Mouse (Mus musculus) embryonic facial prominence, embryonic 14.5 days (tissue): Measurements from ENCODE around the gene Lmna. TPM values are rescaled to one million over a fixed set of nuclear protein-coding genes. Genes with fewer than 3 reads are reported as not detected.

ENCODE experiments used
- ATAC-seq: fragments of 200-750 bp; cut with Nextera tagmentation; 2 replicates; pipeline ENCODE4 v1.8.0; 2017; ENCODE audit warnings: low read depth, moderate number of reproducible peaks, moderate TSS enrichment
- DNase-seq: peaks from one replicate; pipeline ENCODE4 v3.0.0-alpha.2; 2015; ENCODE audit warnings: low spot score
- H3K27ac ChIP-seq: fragments of 300-500 bp; sonication (generic); replicated peaks from 2 replicates; pipeline ENCODE4 v1.5.1; 2014; ENCODE audit warnings: low read depth, mild to moderate bottlenecking, low read length, moderate library complexity
- H3K27me3 ChIP-seq: fragments of 300-500 bp; sonication (generic); replicated peaks from 2 replicates; pipeline ENCODE4 v1.6.1; 2014; ENCODE audit warnings: low read length; ENCODE audit not compliant: control insufficient read depth, insufficient read depth
- H3K36me3 ChIP-seq: fragments of 300-500 bp; sonication (generic); 2 replicates; pipeline ENCODE4 v1.6.1; 2014; ENCODE audit warnings: low read length, mixed read lengths; ENCODE audit not compliant: control insufficient read depth, insufficient read depth
- H3K4me1 ChIP-seq: fragments of 300-500 bp; sonication (generic); 2 replicates; pipeline ENCODE4 v1.6.1; 2014; ENCODE audit warnings: antibody characterized with exemption, low read length; ENCODE audit not compliant: control insufficient read depth, insufficient read depth
- H3K4me2 ChIP-seq: fragments of 300-500 bp; sonication (generic); 2 replicates; pipeline ENCODE4 v1.6.1; 2014; ENCODE audit warnings: low read depth, mild to moderate bottlenecking, low read length, moderate library complexity, mixed read lengths
- H3K4me3 ChIP-seq: fragments of 300-500 bp; sonication (generic); 2 replicates; pipeline ENCODE4 v1.5.1; 2014; ENCODE audit warnings: low read depth, mild to moderate bottlenecking, low read length
- H3K9ac ChIP-seq: fragments of 300-500 bp; sonication (generic); 2 replicates; pipeline ENCODE4 v1.6.1; 2014; ENCODE audit warnings: low read depth, mild to moderate bottlenecking, low read length, moderate library complexity, mixed read lengths
- H3K9me3 ChIP-seq: fragments of 300-500 bp; sonication (generic); 2 replicates; pipeline ENCODE4 v1.6.1; 2016; ENCODE audit warnings: low read length; ENCODE audit not compliant: control insufficient read depth
- WGBS: fragments of 180-500 bp; shearing (Covaris S2); extraction: QIAGEN DNeasy Blood & Tissue Kit; methylation state at CpG from one replicate; pipeline ENCODE4 v1.1.7; 2014; 5-methylcytosine and 5-hydroxymethylcytosine counted together
- polyA plus RNA-seq: library from polyadenylated mRNA; unstranded; fragments of >200 nt; fragmentation: Nextera tagmentation; extraction: Ambion mirVana; gene quantifications from 2 replicates; pipeline ENCODE4 v1.2.1, GENCODE M21; 2014

The Lmna gene
- polyA plus RNA-seq, 1 experiment from 2014 or later: 482 TPM

DNA sequence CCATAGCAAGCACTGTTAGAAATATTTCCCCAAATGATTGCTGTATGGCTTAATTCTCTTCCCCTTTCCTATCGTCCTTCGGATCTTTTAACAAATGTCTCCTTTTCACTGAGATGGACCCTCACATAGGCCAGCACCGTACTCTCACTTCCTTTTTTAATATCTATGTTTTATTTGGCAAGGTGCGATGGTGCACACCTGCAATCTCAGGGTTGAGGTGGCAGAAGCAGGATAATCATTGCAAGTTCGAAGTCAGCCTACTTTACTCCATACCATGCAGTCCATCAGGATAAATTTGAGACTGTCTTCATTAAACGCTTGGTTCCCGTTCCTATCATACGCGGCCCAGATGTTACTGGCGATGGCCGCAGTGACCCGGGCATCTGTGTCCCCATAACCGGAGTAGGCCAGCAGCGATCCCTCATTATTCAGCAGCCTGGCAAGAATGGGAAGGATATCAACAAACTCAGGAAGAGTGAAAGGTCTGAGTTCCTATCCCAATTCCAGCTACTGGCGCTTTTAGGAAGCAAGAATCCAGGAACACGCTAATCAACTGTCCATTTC, 42.4 kb upstream of the Lmna start:
- peak overlapping the region; percentile 88 for H3K9ac ChIP-seq
- peaks cover 13% of the 10 kb centered on the region for H3K4me1 ChIP-seq
- no peaks in the 10 kb centered on the region for H3K9me3 ChIP-seq
- WGBS: 21% methylated on average over 16 of the region's 16 CpGs
- no peaks in the 10 kb centered on the region for H3K27me3 ChIP-seq
- peak overlapping the region; percentile 97; the same call in 1 of the 2 replicates for H3K27ac ChIP-seq
- peaks cover 18% of the 10 kb centered on the region for H3K36me3 ChIP-seq
- H3K4me3 ChIP-seq: peak overlapping the region; percentile 89
- peak overlapping the region; percentile 86 for H3K4me2 ChIP-seq
- DNase-seq: no peak
- ATAC-seq: no peak

DNA sequence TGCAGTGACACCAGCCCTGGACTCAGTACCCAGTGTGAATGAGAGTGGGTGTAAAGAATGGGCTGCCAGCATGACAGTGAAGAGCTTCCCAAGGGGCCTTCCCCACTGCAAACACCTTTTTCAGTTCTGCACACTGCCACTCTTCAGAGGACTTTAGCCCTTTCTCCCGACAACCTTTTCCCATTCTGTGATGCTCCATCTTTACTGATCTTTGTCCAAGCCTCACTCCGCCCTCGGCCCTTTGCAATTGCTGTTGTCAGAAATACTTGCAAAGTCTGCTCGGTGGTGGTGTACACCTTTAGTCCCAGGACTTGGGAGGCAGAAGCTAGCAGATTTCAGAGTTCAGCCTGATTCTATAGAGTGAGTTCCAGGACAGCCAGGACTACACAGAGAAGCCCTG, 41.8 kb upstream of the Lmna start:
- Histone ChIP-seq H3K27ac (no peak overlapping the region), H3K9ac (peak overlapping the region; percentile 88; the same call in 1 of the 2 replicates), H3K4me3 (peak overlapping the region; percentile 89), H3K9me3 (no peaks in the 10 kb centered on the region), H3K4me1 (peaks cover 13% of the 10 kb centered on the region), H3K4me2 (peak overlapping the region; percentile 86), H3K27me3 (no peaks in the 10 kb centered on the region), H3K36me3 (peaks cover 12% of the 10 kb centered on the region)
- no peak for DNase-seq
- no peak for ATAC-seq
- WGBS: 93% methylated on average over 4 of the region's 4 CpGs

DNA sequence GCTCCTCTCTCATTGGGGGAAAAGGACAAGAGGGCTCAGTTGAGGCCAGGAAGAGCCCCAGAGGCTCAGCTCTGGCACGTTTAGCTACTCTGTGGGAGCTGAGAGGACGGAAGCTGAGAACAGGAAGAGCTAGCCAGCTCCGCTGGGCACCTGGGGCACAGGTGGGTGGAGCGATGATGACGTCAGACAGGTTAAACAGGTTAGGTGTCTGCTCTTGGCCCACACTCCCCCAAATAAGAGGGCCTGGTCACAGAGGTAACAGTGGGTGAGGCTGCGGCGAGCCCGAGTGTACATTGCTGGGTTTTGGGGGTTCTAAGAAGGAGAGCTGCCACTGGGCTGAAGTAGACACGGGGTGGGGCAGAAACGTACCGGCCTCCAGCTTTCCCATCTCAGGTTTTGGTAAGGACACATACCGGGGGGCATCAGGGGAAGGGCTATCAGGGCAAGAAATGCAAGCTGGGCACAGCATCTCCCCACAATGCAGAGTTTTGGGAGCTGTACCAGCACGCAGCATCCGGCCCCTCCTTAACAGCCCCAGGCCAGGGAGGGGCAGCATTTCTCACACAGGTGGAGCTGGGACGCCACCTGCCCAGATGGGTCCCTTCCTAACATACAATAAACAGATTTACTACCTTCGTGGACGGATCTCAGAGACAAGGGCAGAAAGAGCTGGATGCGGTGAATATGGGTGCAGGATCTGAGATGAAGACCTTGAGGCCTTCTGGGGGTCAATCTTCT, 38.6 kb upstream of the Lmna start, which contains the start of gene Rab25:
Gene Rab25, minus strand, starts transcription at position 121 of the 738 bp plus-strand sequence.
- Histone ChIP-seq H3K9ac (no peak within 1 kb of the TSS), H3K4me3 (no peak within 1 kb of the TSS), H3K4me1 (peaks cover 9% of the 10 kb centered on the region), H3K36me3 (no peaks in the 10 kb centered on the region; the same call in 1 of the 2 replicates), H3K9me3 (no peaks in the 10 kb centered on the region), H3K27ac (peak within 1 kb of the TSS; percentile 6; the same call in 1 of the 2 replicates), H3K4me2 (peak within 1 kb of the TSS; percentile 30), H3K27me3 (no peaks in the 10 kb centered on the region)
- DNase-seq: peak; percentile 76
- ATAC-seq: no peak; the same call in 1 of the 2 replicates
- WGBS: 46% methylated on average over 18 of the region's 18 CpGs

DNA sequence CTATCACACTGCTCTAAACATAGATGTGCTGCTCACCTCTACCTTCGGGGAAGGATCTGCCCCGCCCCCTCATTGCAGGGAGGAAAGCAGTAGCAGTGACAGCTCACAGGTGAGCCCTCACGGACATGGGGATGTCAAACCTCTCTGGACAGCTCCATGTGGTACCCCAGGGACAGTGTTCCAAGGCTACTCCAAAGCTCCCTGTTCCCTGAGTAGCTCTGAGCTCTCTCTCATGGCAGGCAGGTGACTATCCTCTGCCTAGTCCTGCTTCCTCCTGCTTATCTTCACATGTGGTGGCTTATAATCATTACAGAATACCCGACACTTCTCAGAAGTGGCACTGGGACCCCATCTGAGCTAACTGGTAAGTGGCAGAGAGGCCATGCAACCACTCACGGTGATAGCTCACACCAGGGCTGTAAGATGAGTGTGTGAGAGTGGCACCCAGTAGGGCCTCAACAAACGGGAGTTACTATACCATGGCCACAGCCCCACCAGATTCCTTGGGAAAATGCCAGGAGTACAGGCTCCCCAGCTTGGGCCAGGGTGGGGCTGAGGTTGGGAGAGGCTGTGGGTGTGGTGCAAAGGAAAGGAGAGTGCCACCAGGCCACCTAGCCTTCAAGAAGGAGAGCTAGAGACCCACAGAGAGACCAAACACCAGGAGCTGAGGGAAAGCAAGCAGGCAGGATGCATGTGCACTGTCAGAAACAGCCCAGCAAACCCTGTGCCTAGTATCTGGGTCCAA, 37.1 kb upstream of the Lmna start:
- H3K4me1 ChIP-seq: peaks cover 4% of the 10 kb centered on the region
- ATAC-seq (no peak), DNase-seq (no peak)
- H3K9ac ChIP-seq: no peak overlapping the region
- no peaks in the 10 kb centered on the region; the same call in 1 of the 2 replicates for H3K36me3 ChIP-seq
- H3K4me2 ChIP-seq: no peak overlapping the region
- H3K4me3 ChIP-seq: no peak overlapping the region
- H3K9me3 ChIP-seq: no peaks in the 10 kb centered on the region
- no peaks in the 10 kb centered on the region for H3K27me3 ChIP-seq
- H3K27ac ChIP-seq: no peak overlapping the region
- 72% methylated on average over 5 of the region's 6 CpGs for WGBS

DNA sequence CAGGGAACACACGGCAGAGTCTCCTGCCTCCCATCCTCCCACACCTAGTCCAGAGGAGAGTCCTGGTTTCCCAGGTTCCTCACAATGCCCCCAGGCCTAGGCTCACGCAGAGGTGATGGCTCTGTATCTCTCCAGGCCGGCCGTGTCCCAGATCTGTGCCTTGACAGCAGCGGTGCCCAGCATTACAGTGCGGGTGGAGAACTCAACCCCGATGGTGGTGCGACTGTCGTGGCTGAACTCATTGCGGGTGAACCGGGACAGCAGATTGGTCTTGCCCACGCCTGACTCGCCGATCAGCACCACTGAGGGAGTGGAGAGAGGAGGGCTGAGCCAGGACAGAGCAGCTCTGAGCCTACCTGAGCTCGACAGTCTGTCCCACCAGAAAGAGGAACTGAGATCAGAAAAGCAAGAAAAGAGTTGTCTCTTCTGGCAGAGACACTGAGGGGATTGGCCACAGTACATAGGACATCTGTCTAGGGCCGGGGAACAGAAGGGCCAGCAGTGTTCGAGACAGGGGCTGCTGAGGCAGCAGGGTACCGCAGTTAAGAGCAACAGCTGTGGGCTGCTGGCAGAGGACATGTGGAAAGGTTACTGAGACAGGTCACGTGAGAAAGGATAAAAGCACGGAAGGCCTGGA, 35.3 kb upstream of the Lmna start:
- Histone ChIP-seq H3K9me3 (no peaks in the 10 kb centered on the region), H3K4me1 (no peaks in the 10 kb centered on the region; the same call in 1 of the 2 replicates), H3K27ac (no peak overlapping the region), H3K4me2 (no peak overlapping the region), H3K36me3 (peaks cover 17% of the 10 kb centered on the region), H3K4me3 (no peak overlapping the region), H3K9ac (no peak overlapping the region), H3K27me3 (no peaks in the 10 kb centered on the region)
- no peak for ATAC-seq
- WGBS: 58% methylated on average over 20 of the region's 20 CpGs
- DNase-seq: no peak

DNA sequence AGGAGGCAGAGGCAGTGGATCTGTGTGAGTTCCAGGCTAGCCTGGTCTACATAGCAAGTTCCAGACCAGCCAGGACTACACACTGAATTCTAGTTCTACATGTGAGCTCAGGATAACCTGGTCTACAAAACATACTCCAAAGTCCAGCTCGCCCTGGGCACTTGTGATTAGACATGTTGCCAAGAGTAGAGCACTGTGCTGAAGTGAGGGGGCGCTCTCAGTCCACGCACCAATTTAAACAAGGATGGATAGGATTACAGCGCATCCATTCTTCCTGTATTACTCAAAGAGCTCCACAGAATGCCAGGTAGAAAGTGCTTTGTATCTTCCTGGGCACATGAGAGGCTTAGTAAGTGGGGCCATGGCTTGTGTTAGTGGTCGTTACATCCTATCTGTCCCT, 34.8 kb upstream of the Lmna start:
- DNase-seq: no peak
- no peak for ATAC-seq
- 33% methylated on average over 5 of the region's 5 CpGs for WGBS

DNA sequence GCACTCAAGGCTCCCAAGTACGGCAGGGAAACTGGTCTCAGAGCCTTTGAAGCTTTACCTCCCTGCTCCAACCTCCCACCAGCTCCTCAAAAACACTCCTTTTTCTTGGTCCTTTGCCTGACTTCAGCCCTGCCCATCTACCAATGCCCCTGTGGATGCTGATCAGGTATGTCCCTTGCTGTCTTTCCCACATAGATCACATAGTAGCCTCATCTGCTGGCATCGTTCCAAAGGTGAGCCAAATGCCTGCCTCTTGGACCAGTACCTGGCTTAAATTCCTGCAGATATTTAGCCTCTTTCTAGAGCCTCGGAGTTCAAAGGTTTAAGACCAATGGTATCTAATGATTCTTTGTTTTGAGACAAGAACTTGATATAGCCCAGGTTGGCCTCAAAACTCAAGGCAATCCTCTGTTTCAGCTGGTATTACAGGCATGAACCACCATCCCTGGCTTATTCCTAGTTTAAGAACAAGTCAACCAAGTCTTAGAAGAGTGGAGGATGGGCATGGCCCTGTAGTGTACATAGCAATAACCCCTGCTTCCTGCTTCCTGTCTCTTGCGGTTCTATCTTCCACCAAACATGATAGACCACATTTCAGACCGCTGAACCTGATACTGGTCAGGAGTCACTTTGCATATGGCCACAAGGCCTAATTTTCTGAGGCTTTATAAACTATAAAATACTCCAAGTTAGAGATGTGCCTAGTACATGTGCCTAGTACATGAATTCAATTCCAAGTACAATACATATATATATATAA, 34.1 kb upstream of the Lmna start:
- Histone ChIP-seq H3K4me2 (no peak overlapping the region), H3K4me3 (no peak overlapping the region), H3K27me3 (no peaks in the 10 kb centered on the region), H3K36me3 (peaks cover 25% of the 10 kb centered on the region), H3K4me1 (peaks cover under 1% of the 10 kb centered on the region), H3K9ac (no peak overlapping the region), H3K9me3 (no peaks in the 10 kb centered on the region), H3K27ac (no peak overlapping the region)
- no peak for DNase-seq
- ATAC-seq: no peak
- WGBS: 66% methylated on average over 5 of the region's 5 CpGs

More for the DNA sequence above, 34.8 kb upstream of the Lmna start:
- Histone ChIP-seq H3K4me2 (no peak overlapping the region), H3K36me3 (peaks cover 21% of the 10 kb centered on the region), H3K27ac (no peak overlapping the region), H3K4me1 (no peaks in the 10 kb centered on the region; the same call in 1 of the 2 replicates), H3K4me3 (no peak overlapping the region), H3K9ac (no peak overlapping the region), H3K9me3 (no peaks in the 10 kb centered on the region), H3K27me3 (no peaks in the 10 kb centered on the region)

DNA sequence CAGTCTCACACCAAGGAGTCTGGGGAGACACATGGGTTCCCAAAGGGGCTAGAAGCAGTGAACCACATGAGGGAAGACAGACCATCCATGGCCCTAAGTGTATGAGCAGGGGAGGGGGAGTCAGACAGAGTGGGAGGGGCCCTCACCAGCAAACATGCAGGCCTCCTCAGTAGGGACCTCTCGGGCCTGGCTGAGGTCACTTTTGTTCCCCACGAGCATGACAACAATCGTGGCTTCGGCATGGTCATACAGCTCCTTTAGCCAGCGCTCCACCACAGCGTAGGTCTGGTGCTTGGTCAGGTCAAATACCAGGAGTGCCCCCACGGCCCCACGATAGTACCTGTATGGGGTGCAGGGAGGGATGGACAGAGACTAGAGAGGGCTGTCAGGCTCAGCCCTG, 33.4 kb upstream of the Lmna start:
- H3K4me2 ChIP-seq: no peak overlapping the region
- H3K4me3 ChIP-seq: no peak overlapping the region
- 76% methylated on average over 8 of the region's 8 CpGs for whole genome bisulfite sequencing
- no peaks in the 10 kb centered on the region for H3K27me3 ChIP-seq
- no peak overlapping the region for H3K27ac ChIP-seq
- peaks cover 32% of the 10 kb centered on the region for H3K36me3 ChIP-seq
- no peaks in the 10 kb centered on the region for H3K9me3 ChIP-seq
- peaks cover 7% of the 10 kb centered on the region for H3K4me1 ChIP-seq
- ATAC-seq (no peak), DNase-seq (no peak)
- H3K9ac ChIP-seq: no peak overlapping the region
